11 mouse cellular contexts compared by ENCODE assay signal in genomic region chr15:84209517-84210412, GRCm38 (mm10). TPM values are rescaled to one million over a fixed set of nuclear protein-coding genes. Genes with fewer than 3 reads are reported as not detected.
DNase-seq lines count a peak whose midpoint lies in the region; ATAC-seq and TF ChIP-seq lines count a peak whose summit lies in the region.
"Had no signal": no experiment of that assay in that cellular context is flagged by ENCODE, and none has a peak within 500 bp of the region (broad histone marks: within the 10 kb centered on the region; RNA-seq: fewer than 3 reads in every experiment).

No protein-coding gene starts in this region.

- ATAC-seq in embryonic facial prominence, embryonic 12.5 days (ENCODE audit: insufficient number of reproducible peaks, insufficient read depth, low FRiP score, low TSS enrichment), result no peak
- no peak; the same call in 1 of the 2 replicates for ATAC-seq in lung, embryonic 14.5 days (ENCODE audit: insufficient read depth)
- no peak for ATAC-seq in heart, postnatal 0 days (ENCODE audit: insufficient read depth, low read depth)
- ATAC-seq: Patski had no signal

- H3K9me3 ChIP-seq in embryonic facial prominence, embryonic 12.5 days, result no peaks in the 10 kb centered on the region
- H3K9me3 ChIP-seq in embryonic facial prominence, embryonic 10.5 days, result no peaks in the 10 kb centered on the region
- H3K9me3 ChIP-seq in lung, embryonic 14.5 days (ENCODE audit: low read depth, low read length), result no peaks in the 10 kb centered on the region
- H3K9me3 ChIP-seq in heart, postnatal 0 days (replicated peaks; ENCODE audit: control insufficient read depth, low read length), result no peaks in the 10 kb centered on the region
- H3K9me3 ChIP-seq: hindbrain, embryonic 15.5 days had no signal

- peaks cover 75% of the 10 kb centered on the region for H3K36me3 ChIP-seq in embryonic facial prominence, embryonic 12.5 days
- H3K36me3 ChIP-seq in embryonic facial prominence, embryonic 10.5 days (replicated peaks), result peaks cover 92% of the 10 kb centered on the region
- peaks cover 79% of the 10 kb centered on the region for H3K36me3 ChIP-seq in lung, embryonic 14.5 days (ENCODE audit: insufficient read depth)
- H3K36me3 ChIP-seq in heart, postnatal 0 days (replicated peaks; ENCODE audit: control insufficient read depth, insufficient read depth, low read length), result peaks cover 77% of the 10 kb centered on the region

- intact Hi-C loops in left cerebral cortex, postnatal 36 days (cut with DNase I), result no loop called here

- H3K4me3 ChIP-seq in embryonic facial prominence, embryonic 12.5 days, result no peak overlapping the region
- H3K4me3 ChIP-seq in embryonic facial prominence, embryonic 10.5 days, result no peak overlapping the region
- H3K4me3 ChIP-seq in lung, embryonic 14.5 days (ENCODE audit: low read depth, low read length), result no peak overlapping the region
- H3K4me3 ChIP-seq in lung, adult 2 months (replicated peaks; ENCODE audit: extremely low read depth, low read depth, low read length), result no peak overlapping the region
- H3K4me3 ChIP-seq in heart, postnatal 0 days (ENCODE audit: low read depth, low read length), result no peak overlapping the region
- H3K4me3 ChIP-seq: hindbrain, embryonic 15.5 days had no signal

- H3K4me2 ChIP-seq in embryonic facial prominence, embryonic 12.5 days (replicated peaks), result no peak overlapping the region
- H3K4me2 ChIP-seq in lung, embryonic 14.5 days, result no peak overlapping the region
- H3K4me2 ChIP-seq in heart, postnatal 0 days (ENCODE audit: low read depth, low read length), result no peak overlapping the region
- H3K4me2 ChIP-seq: hindbrain, embryonic 15.5 days had no signal

- no peak for TF ChIP-seq CTCF in lung, embryonic 14.5 days (IDR thresholded peaks at IDR 0.05; ENCODE audit: low read depth)
- TF ChIP-seq CTCF in lung, adult 2 months (IDR thresholded peaks at IDR 0.05; ENCODE audit: insufficient read depth, low read length), result no peak
- TF ChIP-seq CTCF in heart, postnatal 0 days (IDR thresholded peaks at IDR 0.05; ENCODE audit: low read depth), result no peak

- H3K9ac ChIP-seq in embryonic facial prominence, embryonic 12.5 days, result no peak overlapping the region
- H3K9ac ChIP-seq in lung, embryonic 14.5 days, result no peak overlapping the region; the same call in 1 of the 2 replicates
- H3K9ac ChIP-seq in heart, postnatal 0 days (replicated peaks; ENCODE audit: low read depth, low read length), result no peak overlapping the region
- H3K9ac ChIP-seq: hindbrain, embryonic 15.5 days had no signal

- 83% methylated on average over 11 of the region's 11 CpGs for WGBS in embryonic facial prominence, embryonic 12.5 days
- WGBS in embryonic facial prominence, embryonic 10.5 days, result 85% methylated on average over 11 of the region's 11 CpGs
- WGBS in lung, embryonic 14.5 days, result 69% methylated on average over 11 of the region's 11 CpGs
- WGBS in lung, adult 2 months, result 49% methylated on average over 11 of the region's 11 CpGs
- WGBS in heart, postnatal 0 days, result 61% methylated on average over 11 of the region's 11 CpGs

- TF ChIP-seq EP300 in heart, postnatal 0 days (IDR thresholded peaks at IDR 0.05; ENCODE audit: low read depth), result peak; percentile 85; the same call in 1 of the 2 replicates

- no peaks in the 10 kb centered on the region for H3K27me3 ChIP-seq in embryonic facial prominence, embryonic 12.5 days
- no peaks in the 10 kb centered on the region for H3K27me3 ChIP-seq in embryonic facial prominence, embryonic 10.5 days (replicated peaks; ENCODE audit: low read depth, poor library complexity, severe bottlenecking)
- no peaks in the 10 kb centered on the region for H3K27me3 ChIP-seq in lung, embryonic 14.5 days (ENCODE audit: insufficient read depth, low read length)
- no peaks in the 10 kb centered on the region for H3K27me3 ChIP-seq in heart, postnatal 0 days (ENCODE audit: control insufficient read depth, insufficient read depth, low read length)
- H3K27me3 ChIP-seq: hindbrain, embryonic 15.5 days; Patski had no signal

- no peak for DNase-seq in embryonic facial prominence, embryonic 10.5 days (ENCODE audit: low spot score)
- DNase-seq in lung, embryonic 14.5 days, result peak; percentile 21
- DNase-seq in lung, adult 2 months, result no peak
- peak; percentile 51 for DNase-seq in heart, postnatal 0 days (ENCODE audit: low spot score)
- DNase-seq in spleen, postnatal 10 days (ENCODE audit: low spot score in 2 of 2), result peak; percentile 70 to 82
- no peak for DNase-seq in left cerebral cortex, postnatal 36 days (ENCODE audit: low spot score in 2 of 2)
- DNase-seq in cerebellum, adult 9-10 months, result no peak
- DNase-seq: cerebellum, adult 11-12 months had no signal

- H3K27ac ChIP-seq in embryonic facial prominence, embryonic 12.5 days, result 0 out of 2 replicates have a peak overlapping the region, but pooled peaks have one; percentile 36
- H3K27ac ChIP-seq in embryonic facial prominence, embryonic 10.5 days (replicated peaks), result no peak overlapping the region
- peak overlapping the region; percentile 63 for H3K27ac ChIP-seq in lung, embryonic 14.5 days (ENCODE audit: low read depth)
- peak overlapping the region; percentile 77 for H3K27ac ChIP-seq in heart, postnatal 0 days (ENCODE audit: low read depth)
- H3K27ac ChIP-seq: hindbrain, embryonic 15.5 days had no signal

- peaks cover 22% of the 10 kb centered on the region for H3K4me1 ChIP-seq in embryonic facial prominence, embryonic 12.5 days
- peaks cover 32% of the 10 kb centered on the region for H3K4me1 ChIP-seq in embryonic facial prominence, embryonic 10.5 days
- H3K4me1 ChIP-seq in lung, embryonic 14.5 days (ENCODE audit: insufficient read depth), result no peaks in the 10 kb centered on the region
- no peaks in the 10 kb centered on the region for H3K4me1 ChIP-seq in lung, adult 2 months (ENCODE audit: control insufficient read depth, insufficient read depth, low read length)
- H3K4me1 ChIP-seq in heart, postnatal 0 days (ENCODE audit: control insufficient read depth, insufficient read depth), result 0 out of 2 replicates have a peak, but pooled peaks cover 6% of the 10 kb centered on the region

- TF ChIP-seq POLR2A in lung, adult 2 months (IDR thresholded peaks at IDR 0.05; ENCODE audit: borderline replicate concordance, extremely low read depth, low read depth, low read length), result no peak

RNA-seq across cellular contexts. Expression of gene Samm50, which starts 17.7 kb away (rescaled TPM):
- 108 and 116 TPM in 2 replicates for polyA plus RNA-seq in embryonic facial prominence, embryonic 12.5 days (2016; fragmentation: Nextera tagmentation; extraction: Ambion mirVana)
- 113 TPM in 2 replicates for polyA plus RNA-seq in embryonic facial prominence, embryonic 10.5 days (2016; fragmentation: Nextera tagmentation; extraction: Ambion mirVana)
- polyA plus RNA-seq in lung, embryonic 14.5 days (2014; fragmentation: Nextera tagmentation; extraction: Ambion mirVana), result 78.4 and 80.1 TPM in 2 replicates
- 7.2 and 12.4 TPM in 2 replicates for polyA plus RNA-seq in lung, adult 2 months (2012; rRNA removed)
- total RNA-seq in heart, postnatal 0 days (2014; rRNA removed; ENCODE audit: low replicate concordance), result 34.1 and 42.4 TPM in 2 replicates
- 201 and 207 TPM in 2 replicates for polyA plus RNA-seq in heart, postnatal 0 days (2015; fragmentation: Nextera tagmentation; extraction: Ambion mirVana)
- 100 to 1,000 TPM in 1 of 2 experiments, 10 to 100 TPM in 1; 95.0 to 106 TPM for total RNA-seq in left cerebral cortex, postnatal 36 days (2021)

RNA-seq across cellular contexts. Expression of gene Parvb, which starts 22.1 kb away (rescaled TPM):
- polyA plus RNA-seq in embryonic facial prominence, embryonic 12.5 days (2016; fragmentation: Nextera tagmentation; extraction: Ambion mirVana), result 4.3 and 6.0 TPM in 2 replicates
- polyA plus RNA-seq in embryonic facial prominence, embryonic 10.5 days (2016; fragmentation: Nextera tagmentation; extraction: Ambion mirVana), result 7.1 and 8.4 TPM in 2 replicates
- 5.3 and 5.4 TPM in 2 replicates for polyA plus RNA-seq in lung, embryonic 14.5 days (2014; fragmentation: Nextera tagmentation; extraction: Ambion mirVana)
- 39.3 and 47.5 TPM in 2 replicates for polyA plus RNA-seq in lung, adult 2 months (2012; rRNA removed)
- total RNA-seq in heart, postnatal 0 days (2014; rRNA removed; ENCODE audit: low replicate concordance), result 26.1 and 31.8 TPM in 2 replicates
- 10.8 and 11.7 TPM in 2 replicates for polyA plus RNA-seq in heart, postnatal 0 days (2015; fragmentation: Nextera tagmentation; extraction: Ambion mirVana)
- 10 to 100 TPM; 21.4 to 26.7 TPM for total RNA-seq in left cerebral cortex, postnatal 36 days (2021)

RNA-seq across cellular contexts. Expression of gene Pnpla3, which starts 42.1 kb away (rescaled TPM):
- 1.3 and 1.7 TPM in 2 replicates for polyA plus RNA-seq in embryonic facial prominence, embryonic 12.5 days (2016; fragmentation: Nextera tagmentation; extraction: Ambion mirVana)
- 0.89 and 1.5 TPM in 2 replicates for polyA plus RNA-seq in embryonic facial prominence, embryonic 10.5 days (2016; fragmentation: Nextera tagmentation; extraction: Ambion mirVana)
- 0.41 TPM in 1 of 2 replicates, not detected in the other for polyA plus RNA-seq in lung, embryonic 14.5 days (2014; fragmentation: Nextera tagmentation; extraction: Ambion mirVana)
- 31.9 and 33.9 TPM in 2 replicates for polyA plus RNA-seq in lung, adult 2 months (2012; rRNA removed)
- total RNA-seq in heart, postnatal 0 days (2014; rRNA removed; ENCODE audit: low replicate concordance), result not detected in 2 replicates
- polyA plus RNA-seq in heart, postnatal 0 days (2015; fragmentation: Nextera tagmentation; extraction: Ambion mirVana), result 0.32 and 0.48 TPM in 2 replicates
- 10 to 100 TPM; 10.7 to 11.3 TPM for total RNA-seq in left cerebral cortex, postnatal 36 days (2021)

Comparison
In these comparisons a context has a peak if more than half of its experiments do, and no peak if none do; other contexts are left out.
1. DNase-seq: peak in lung, embryonic 14.5 days (single experiment), heart, postnatal 0 days (single experiment) and spleen, postnatal 10 days (2 of 2); none in embryonic facial prominence, embryonic 10.5 days (single experiment), lung, adult 2 months (single experiment), left cerebral cortex, postnatal 36 days (0 of 2) and cerebellum, adult 9-10 months (single experiment).
2. RNA of gene Pnpla3, which starts 42.1 kb away (polyA plus RNA-seq): 31.9 to 33.9 TPM in lung, adult 2 months; 0.89 to 1.5 TPM in embryonic facial prominence, embryonic 10.5 days, 1.3 to 1.7 TPM in embryonic facial prominence, embryonic 12.5 days, 0.32 to 0.48 TPM in heart, postnatal 0 days and 0.41 TPM in lung, embryonic 14.5 days; every median in the first group is over 10 times any median in the second.